Mouse (Mus musculus) liver, embryonic 14.5 days (tissue): ENCODE results near the gene Egfl7. TPM values are rescaled to one million over a fixed set of nuclear protein-coding genes. Genes with fewer than 3 reads are reported as not detected.

ENCODE experiments used
- ATAC-seq: fragments of 200-750 bp; cut with Nextera tagmentation; 2 replicates; pipeline ENCODE4 v1.8.0; 2017; ENCODE audit warnings: moderate number of reproducible peaks, mild to moderate bottlenecking, moderate library complexity; ENCODE audit not compliant: insufficient read depth
- DNase-seq, 3 experiments: peaks; one replicate each; pipeline ENCODE4 v3.0.0-alpha.2; 2012 to 2013; ENCODE audit warnings: low read depth in 3 of 3, low spot score in 3 of 3
- H3K27ac ChIP-seq: fragments of 300-500 bp; sonication (generic); 2 replicates; pipeline ENCODE4 v1.5.1; 2014; ENCODE audit warnings: moderate library complexity, mild to moderate bottlenecking, control low read depth, inconsistent platforms
- H3K27me3 ChIP-seq: fragments of 300-500 bp; sonication (generic); 2 replicates; pipeline ENCODE4 v1.6.1; 2014; ENCODE audit warnings: mild to moderate bottlenecking, low read length, moderate library complexity; ENCODE audit not compliant: control insufficient read depth, insufficient read depth
- H3K36me3 ChIP-seq: fragments of 300-500 bp; sonication (generic); replicated peaks from 2 replicates; pipeline ENCODE4 v1.6.1; 2014; ENCODE audit warnings: low read depth; ENCODE audit not compliant: control insufficient read depth, insufficient read depth
- H3K4me1 ChIP-seq, 2 experiments: fragments of 200-500 bp in 1 of 2; fragments of 300-500 bp in 1 of 2; sonication (generic) in 1 of 2; replicated peaks; 2 replicates each; pipeline ENCODE4 v1.6.1; 2012 to 2014; ENCODE audit warnings: antibody characterized with exemption in 1 of 2, inconsistent platforms in 1 of 2, low read length in 1 of 2; ENCODE audit not compliant: control insufficient read depth in 2 of 2, insufficient read depth in 2 of 2
- H3K4me2 ChIP-seq: fragments of 300-500 bp; sonication (generic); 2 replicates; pipeline ENCODE4 v1.6.1; 2014; ENCODE audit warnings: low read depth, mild to moderate bottlenecking, control low read depth, moderate library complexity
- H3K4me3 ChIP-seq, 2 experiments: fragments of 200-500 bp in 1 of 2; fragments of 300-500 bp in 1 of 2; sonication (generic) in 1 of 2; 2 replicates each; pipeline ENCODE4 v1.5.1; 2012 to 2014; ENCODE audit warnings: low read depth in 2 of 2, low read length in 2 of 2, mild to moderate bottlenecking in 2 of 2, control low read depth in 1 of 2, inconsistent platforms in 1 of 2, moderate library complexity in 1 of 2; ENCODE audit not compliant: insufficient read depth in 1 of 2
- H3K9ac ChIP-seq: fragments of 300-500 bp; sonication (generic); replicated peaks from 2 replicates; pipeline ENCODE4 v1.6.1; 2014; ENCODE audit warnings: mild to moderate bottlenecking, control low read depth, moderate library complexity
- H3K9me3 ChIP-seq: fragments of 300-500 bp; sonication (generic); 2 replicates; pipeline ENCODE4 v1.6.1; 2016; ENCODE audit warnings: low read length, mixed read lengths; ENCODE audit not compliant: control insufficient read depth
- CTCF ChIP-seq: IDR thresholded peaks from 2 replicates; pipeline ENCODE4 v1.5.1; 2016; ENCODE audit warnings: antibody characterized with exemption, low read depth, control low read depth
- EP300 ChIP-seq: IDR thresholded peaks from 2 replicates; pipeline ENCODE4 v1.6.1; 2016; ENCODE audit warnings: antibody characterized with exemption, low read depth
- WGBS: fragments of 180-500 bp; shearing (Covaris S2); extraction: QIAGEN DNeasy Blood & Tissue Kit; methylation state at CpG from one replicate; pipeline ENCODE4 v1.1.7; 2014; ENCODE audit not compliant: insufficient replicate concordance; 5-methylcytosine and 5-hydroxymethylcytosine counted together
- polyA plus RNA-seq, 2 experiments: library from polyadenylated mRNA; depleted of rRNA in 1 of 2; stranded (reverse) in 1 of 2; unstranded in 1 of 2; fragments of >200 nt; fragmentation: Nextera tagmentation in 1 of 2; extraction: Ambion mirVana in 1 of 2; gene quantifications; 2 replicates each; pipeline versions ENCODE4 v1.2.1 to v1.2.3; 2012 to 2014

The Egfl7 gene
- polyA plus RNA-seq, 2 experiments, result 47.6 to 68.0 TPM

GRCm38 (mm10) chr2:26575378-26575777 is 4.4 kb upstream of the Egfl7 start:
- WGBS, result 32% methylated on average over 1 of the region's 1 CpGs
- Histone ChIP-seq H3K4me1 (peaks cover 16 to 72% of the 10 kb centered on the region in 2 experiments), H3K4me3 (peak overlapping the region in 1 of 2 experiments; percentile 11; a peak in 2 of 4 replicates), H3K9ac (peak overlapping the region; percentile 5), H3K36me3 (no peaks in the 10 kb centered on the region), H3K9me3 (no peaks in the 10 kb centered on the region), H3K4me2 (peak overlapping the region; percentile 60), H3K27me3 (no peaks in the 10 kb centered on the region), H3K27ac (peak overlapping the region; percentile 12)
- no peak for DNase-seq
- peak; percentile 38; the same call in 1 of the 2 replicates for ATAC-seq
- TF ChIP-seq CTCF (no peak), EP300 (no peak)

- H3K27me3 ChIP-seq, result no peaks in the 10 kb centered on the region
- H3K4me3 ChIP-seq, result peak overlapping the region; percentile 18 to 26
- peak overlapping the region; percentile 5 for H3K9ac ChIP-seq
- ATAC-seq, result peak; percentile 78
- no peak for DNase-seq
- 17% methylated on average over 4 of the region's 4 CpGs for WGBS
- no peaks in the 10 kb centered on the region for H3K36me3 ChIP-seq
- H3K4me2 ChIP-seq, result peak overlapping the region; percentile 60
- peaks cover 16 to 69% of the 10 kb centered on the region in 2 experiments for H3K4me1 ChIP-seq
- TF ChIP-seq CTCF, result no peak
- peak; percentile 32 for TF ChIP-seq EP300
- H3K9me3 ChIP-seq, result no peaks in the 10 kb centered on the region
- peak overlapping the region; percentile 34 for H3K27ac ChIP-seq
Observed at GRCm38 (mm10) chr2:26575865-26576264, 3.9 kb upstream of the Egfl7 start.

- 18% methylated on average over 4 of the region's 4 CpGs for WGBS
- no peak for DNase-seq
- H3K4me1 ChIP-seq, result peaks cover 16 to 63% of the 10 kb centered on the region in 2 experiments
- H3K9ac ChIP-seq, result peak overlapping the region; percentile 5
- H3K4me3 ChIP-seq, result peak overlapping the region; percentile 18 to 26
- H3K36me3 ChIP-seq, result no peaks in the 10 kb centered on the region
- H3K9me3 ChIP-seq, result no peaks in the 10 kb centered on the region
- H3K4me2 ChIP-seq, result peak overlapping the region; percentile 60
- no peak; the same call in 1 of the 2 replicates for ATAC-seq
- no peaks in the 10 kb centered on the region for H3K27me3 ChIP-seq
- TF ChIP-seq EP300, result no peak
- TF ChIP-seq CTCF, result no peak
- H3K27ac ChIP-seq, result peak overlapping the region; percentile 34; the same call in 1 of the 2 replicates
Observed at GRCm38 (mm10) chr2:26576462-26576861, 3.4 kb upstream of the Egfl7 start.

GRCm38 (mm10) chr2:26578369-26578768 is 1.4 kb upstream of the Egfl7 start:
- TF ChIP-seq EP300 (peak; percentile 35; the same call in 1 of the 2 replicates), CTCF (no peak)
- Histone ChIP-seq H3K9ac (no peak overlapping the region), H3K36me3 (no peaks in the 10 kb centered on the region), H3K27me3 (no peaks in the 10 kb centered on the region), H3K4me1 (peaks cover 14 to 44% of the 10 kb centered on the region in 2 experiments), H3K4me2 (no peak overlapping the region), H3K4me3 (no peak overlapping the region), H3K9me3 (no peaks in the 10 kb centered on the region), H3K27ac (no peak overlapping the region)
- 14% methylated on average over 6 of the region's 6 CpGs for WGBS
- ATAC-seq, result no peak
- DNase-seq, result no peak

GRCm38 (mm10) chr2:26580751-26581150 is 937 bp downstream of the Egfl7 start:
- ATAC-seq (no peak), DNase-seq (no peak)
- Histone ChIP-seq H3K4me1 (peaks cover 6 to 27% of the 10 kb centered on the region in 2 experiments), H3K36me3 (no peaks in the 10 kb centered on the region), H3K9me3 (no peaks in the 10 kb centered on the region), H3K9ac (no peak overlapping the region), H3K4me3 (no peak overlapping the region), H3K27me3 (no peaks in the 10 kb centered on the region), H3K27ac (no peak overlapping the region), H3K4me2 (no peak overlapping the region)
- TF ChIP-seq CTCF, result no peak
- 56% methylated on average over 5 of the region's 5 CpGs for WGBS
